Mouse (Mus musculus) ES-E14 (cell line): Measurements from ENCODE around the gene Sbno2.

Experiments
- MAFK ChIP-seq: IDR thresholded peaks from 2 replicates; pipeline ENCODE4 v1.6.1; 2014; ENCODE audit warnings: mild to moderate bottlenecking, low read depth, low read length, inconsistent platforms; ENCODE audit not compliant: insufficient read depth
- ZC3H11A ChIP-seq: IDR thresholded peaks from 2 replicates; pipeline ENCODE4 v1.6.1; 2012; ENCODE audit warnings: low read depth, mild to moderate bottlenecking, inconsistent platforms, low read length, borderline replicate concordance

GRCm38 (mm10) chr10:80069251-80069650, 36.1 kb downstream of the Sbno2 start:
- no peak for TF ChIP-seq ZC3H11A
- TF ChIP-seq MAFK, result no peak
